Mouse (Mus musculus): Measurements from ENCODE around the gene Efcab6.
"Not testable (repeated sequence)": the region's sequence is repeated elsewhere in the genome, so short reads cannot be mapped to it uniquely, and the experiment has no call there.

- TF ChIP-seq EP300, CTCF (IDR thresholded peaks at IDR 0.05; ENCODE audit: low read depth): not testable (repeated sequence)
Measured at GRCm38 (mm10) chr15:84097536-84097935, 32.4 kb upstream of the Efcab6 start.

Measured in liver, postnatal 0 days (tissue).